Mouse (Mus musculus): ENCODE results near the gene Zkscan2.

Zkscan2 gene

GRCm38 (mm10) chr7:123500239-123501219 is at the start of gene Zkscan2:
Gene Zkscan2, minus strand, starts transcription at chr7:123500449.
- in situ Hi-C loops (cut with MboI; ENCODE audit: low pct_unique_long_range_greater_than_20kb in 1 of 2, low sequenced_read_pairs in 2 of 2, unreplicated experiment in 1 of 2) = no loop called here

GRCm38 (mm10) chr7:123529190-123529589 is 28.9 kb upstream of the Zkscan2 start:
- in situ Hi-C loops (cut with MboI; ENCODE audit: low pct_unique_long_range_greater_than_20kb in 1 of 2, low sequenced_read_pairs in 2 of 2, unreplicated experiment in 1 of 2) = no loop called here

- in situ Hi-C loops (cut with MboI; ENCODE audit: low pct_unique_long_range_greater_than_20kb in 1 of 2, low sequenced_read_pairs in 2 of 2, unreplicated experiment in 1 of 2) = no loop called here
Observed at GRCm38 (mm10) chr7:123525761-123526160, 25.5 kb upstream of the Zkscan2 start.

DNA sequence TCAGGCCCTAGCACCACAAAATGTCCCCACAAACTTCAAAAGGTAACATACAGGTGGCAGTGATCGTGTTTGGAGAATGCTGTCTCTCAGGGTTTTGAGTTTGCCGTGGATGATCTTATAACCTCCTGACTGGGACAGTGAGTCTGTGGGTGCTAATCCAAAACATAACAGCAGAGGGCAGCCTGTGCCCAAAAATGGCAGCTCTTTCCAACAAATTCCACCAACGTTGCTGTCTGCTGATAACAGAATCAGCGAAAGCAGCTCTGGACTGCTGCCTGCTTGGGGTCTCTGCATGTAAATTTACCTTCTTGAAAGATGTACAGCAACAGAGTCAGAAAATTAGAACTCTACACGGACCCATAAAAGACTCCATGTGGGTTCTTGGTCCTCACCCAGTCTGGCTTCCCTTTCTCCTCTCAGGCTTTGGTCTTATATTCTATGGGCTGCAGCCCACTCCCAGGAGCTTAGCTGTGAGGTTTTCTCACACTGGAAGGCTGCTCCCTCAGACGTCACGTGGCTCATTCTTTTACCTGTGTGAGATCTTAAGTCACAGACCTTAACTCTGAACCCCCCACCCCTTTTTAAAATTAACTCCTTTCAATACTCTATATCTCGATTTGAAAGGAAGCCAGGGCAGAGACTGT is 24.1 kb upstream of the Zkscan2 start:
- in situ Hi-C loops (cut with MboI; ENCODE audit: low pct_unique_long_range_greater_than_20kb in 1 of 2, low sequenced_read_pairs in 2 of 2, unreplicated experiment in 1 of 2) = no loop called here

GRCm38 (mm10) chr7:123507946-123508345 is 7.7 kb upstream of the Zkscan2 start:
- in situ Hi-C loops (cut with MboI; ENCODE audit: low pct_unique_long_range_greater_than_20kb in 1 of 2, low sequenced_read_pairs in 2 of 2, unreplicated experiment in 1 of 2) = no loop called here

DNA sequence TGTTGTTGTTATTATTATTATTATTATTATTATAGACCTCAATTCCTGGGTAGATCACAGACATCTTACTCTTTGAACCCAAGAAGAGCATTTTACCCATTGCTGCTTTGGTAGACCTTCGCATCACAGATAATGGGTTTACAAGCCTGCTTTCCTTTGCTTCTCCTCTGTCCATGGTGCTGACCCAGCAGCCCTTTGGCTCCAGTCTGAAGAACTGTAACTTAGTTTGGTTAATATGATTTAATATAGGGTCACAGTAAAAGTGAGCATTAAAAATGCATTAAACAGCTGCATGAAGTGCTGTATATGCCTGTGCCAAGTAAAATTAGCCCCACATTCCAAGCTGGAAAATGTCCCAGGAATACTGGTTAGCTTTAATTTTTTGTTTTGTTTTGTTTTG is 3.1 kb upstream of the Zkscan2 start:
- in situ Hi-C loops (cut with MboI; ENCODE audit: low pct_unique_long_range_greater_than_20kb in 1 of 2, low sequenced_read_pairs in 2 of 2, unreplicated experiment in 1 of 2) = no loop called here

- in situ Hi-C loops (cut with MboI; ENCODE audit: low pct_unique_long_range_greater_than_20kb in 1 of 2, low sequenced_read_pairs in 2 of 2, unreplicated experiment in 1 of 2) = no loop called here
Observed at GRCm38 (mm10) chr7:123499481-123500238, 589 bp downstream of the Zkscan2 start.

GRCm38 (mm10) chr7:123487703-123488102 is 12.5 kb downstream of the Zkscan2 start:
- in situ Hi-C loops (cut with MboI; ENCODE audit: low pct_unique_long_range_greater_than_20kb in 1 of 2, low sequenced_read_pairs in 2 of 2, unreplicated experiment in 1 of 2) = no loop called here

DNA sequence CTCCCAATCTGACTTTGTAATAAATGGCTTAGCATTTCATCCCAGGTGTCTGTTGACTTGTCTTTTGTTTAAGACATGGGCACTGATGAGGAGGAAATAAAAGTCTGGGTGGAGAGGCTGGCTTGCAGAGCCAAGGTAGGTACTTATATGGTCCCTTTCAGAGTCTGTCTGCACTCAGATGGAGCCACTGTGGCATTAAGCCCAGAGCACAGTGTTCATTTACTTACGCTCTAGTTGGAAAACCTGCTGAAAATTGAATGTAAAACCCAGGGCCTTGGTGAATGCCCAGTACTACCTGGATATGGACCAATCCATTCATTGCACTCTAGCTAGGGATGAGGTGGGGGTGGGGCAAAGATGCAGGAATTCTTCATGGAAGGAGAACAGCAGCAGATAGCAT is 32.3 kb downstream of the Zkscan2 start:
- in situ Hi-C loops (cut with MboI; ENCODE audit: low pct_unique_long_range_greater_than_20kb in 1 of 2, low sequenced_read_pairs in 2 of 2, unreplicated experiment in 1 of 2) = loop anchor here (5.0 to 25.0 kb wide), 2 partner anchors 261 to 431 kb away; no protein-coding TSS in a partner anchor

DNA sequence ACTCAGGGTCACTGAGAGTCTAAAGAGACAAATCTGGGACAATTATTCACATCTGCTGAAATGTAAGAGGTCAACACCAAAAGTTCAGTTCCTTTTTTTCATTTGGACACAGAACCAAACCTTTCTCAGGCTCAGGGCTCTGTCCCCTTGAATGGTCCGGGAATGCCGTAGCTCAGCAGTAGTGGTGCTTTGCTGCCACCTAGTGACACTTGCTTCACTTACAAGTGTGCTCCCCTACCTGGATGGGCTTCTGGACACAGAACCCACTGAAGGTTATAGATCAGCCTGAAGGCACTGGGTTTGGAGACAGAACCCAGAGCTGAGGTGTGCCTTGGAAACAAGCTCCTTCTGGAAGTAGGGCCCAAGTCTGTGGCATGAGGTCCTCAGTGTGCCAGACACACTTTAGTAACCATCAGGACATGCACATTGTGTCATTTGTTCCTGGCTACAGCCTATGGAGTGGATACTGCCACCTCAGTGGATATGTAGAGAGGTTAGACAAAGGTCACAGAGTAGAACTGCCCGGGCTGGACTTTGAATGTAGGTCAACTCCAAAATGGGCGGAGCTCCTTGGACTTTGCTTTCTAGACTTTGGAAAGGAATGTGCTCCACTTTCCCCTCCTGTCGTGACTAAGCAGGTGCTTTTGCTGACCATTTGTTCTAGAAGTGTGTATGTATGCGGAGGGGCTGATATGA is 34.4 kb downstream of the Zkscan2 start:
- in situ Hi-C loops (cut with MboI; ENCODE audit: low pct_unique_long_range_greater_than_20kb in 1 of 2, low sequenced_read_pairs in 2 of 2, unreplicated experiment in 1 of 2) = loop anchor here (5.0 to 25.0 kb wide), 2 partner anchors 259 to 429 kb away; no protein-coding TSS in a partner anchor

DNA sequence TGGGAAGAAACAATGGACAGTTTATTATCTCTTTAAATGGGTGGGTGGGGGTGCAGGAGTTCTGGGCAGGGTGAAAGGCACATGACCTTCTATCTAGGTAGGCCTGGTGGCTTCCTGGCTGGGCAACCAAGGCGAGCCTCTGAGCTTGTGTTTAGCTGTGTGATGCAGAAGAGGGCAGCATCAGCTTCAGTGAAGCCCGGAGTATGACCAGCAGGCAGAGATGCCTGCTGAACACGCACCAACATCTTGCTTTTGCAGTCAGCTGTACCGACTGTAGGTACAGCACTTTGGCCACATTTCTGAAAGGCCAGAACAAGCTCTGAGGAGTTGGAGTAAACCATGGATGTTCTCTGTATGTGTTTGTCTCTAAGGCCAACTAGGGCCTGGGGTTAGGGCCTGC is 36.7 kb downstream of the Zkscan2 start:
- in situ Hi-C loops (cut with MboI; ENCODE audit: low pct_unique_long_range_greater_than_20kb in 1 of 2, low sequenced_read_pairs in 2 of 2, unreplicated experiment in 1 of 2) = loop anchor here (5.0 to 25.0 kb wide), 2 partner anchors 256 to 426 kb away; no protein-coding TSS in a partner anchor

DNA sequence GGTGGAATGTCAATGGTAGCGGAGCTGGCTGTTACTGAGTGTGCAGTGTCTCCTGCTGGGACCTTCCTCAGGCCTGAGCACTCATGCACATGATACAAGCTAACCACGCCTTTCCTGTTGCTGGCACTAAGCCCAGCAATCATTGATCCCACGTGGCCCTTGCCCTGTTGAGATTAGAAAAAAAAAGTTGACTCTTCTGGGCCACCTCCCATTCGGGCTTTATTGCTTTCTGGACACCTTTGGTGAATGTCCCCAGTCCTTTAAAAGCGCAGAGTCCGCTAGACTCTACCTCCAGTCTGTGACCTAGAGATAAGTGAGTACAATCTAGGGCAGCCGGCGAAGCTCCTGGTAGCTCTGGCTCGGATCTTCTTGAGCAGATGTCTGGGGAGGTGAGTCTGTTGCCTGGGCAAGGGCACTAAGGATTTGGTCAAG is 38.2 kb downstream of the Zkscan2 start, which contains the start of gene Aqp8:
Gene Aqp8, plus strand, starts transcription at position 222 of the 432 bp plus-strand sequence.
- in situ Hi-C loops (cut with MboI; ENCODE audit: low pct_unique_long_range_greater_than_20kb in 1 of 2, low sequenced_read_pairs in 2 of 2, unreplicated experiment in 1 of 2) = loop anchor here (5.0 to 25.0 kb wide), 2 partner anchors 255 to 425 kb away; no protein-coding TSS in a partner anchor

- in situ Hi-C loops (cut with MboI; ENCODE audit: low pct_unique_long_range_greater_than_20kb in 1 of 2, low sequenced_read_pairs in 2 of 2, unreplicated experiment in 1 of 2) = loop anchor here (5.0 to 25.0 kb wide), 2 partner anchors 254 to 424 kb away; no protein-coding TSS in a partner anchor
Observed at GRCm38 (mm10) chr7:123461316-123461715, 38.9 kb downstream of the Zkscan2 start.

- in situ Hi-C loops (cut with MboI; ENCODE audit: low pct_unique_long_range_greater_than_20kb in 1 of 2, low sequenced_read_pairs in 2 of 2, unreplicated experiment in 1 of 2) = loop anchor here (25.0 kb wide), 1 partner anchor 422 kb away; no protein-coding TSS in a partner anchor
Observed at GRCm38 (mm10) chr7:123459247-123459646, 41.0 kb downstream of the Zkscan2 start.

DNA sequence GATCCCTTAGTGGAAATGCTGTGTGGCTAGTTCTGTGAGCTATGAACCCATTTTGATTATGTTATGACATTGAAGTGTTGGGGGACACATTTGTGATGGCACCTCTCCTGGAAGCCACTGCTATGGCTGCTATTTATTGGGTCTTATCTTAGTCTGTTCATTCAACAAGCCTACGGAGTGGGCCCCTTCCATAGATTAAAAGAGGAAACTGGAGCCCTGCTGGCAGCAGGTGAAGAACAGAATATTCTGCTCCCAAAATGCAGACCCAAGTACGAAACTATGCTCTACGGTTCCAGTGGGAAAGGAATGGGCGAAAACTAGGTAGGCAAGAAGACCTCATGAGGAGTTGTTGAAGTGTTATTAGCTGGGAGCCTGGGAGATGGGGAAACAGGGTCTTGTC is 41.9 kb downstream of the Zkscan2 start:
- in situ Hi-C loops (cut with MboI; ENCODE audit: low pct_unique_long_range_greater_than_20kb in 1 of 2, low sequenced_read_pairs in 2 of 2, unreplicated experiment in 1 of 2) = loop anchor here (25.0 kb wide), 1 partner anchor 421 kb away; no protein-coding TSS in a partner anchor

DNA sequence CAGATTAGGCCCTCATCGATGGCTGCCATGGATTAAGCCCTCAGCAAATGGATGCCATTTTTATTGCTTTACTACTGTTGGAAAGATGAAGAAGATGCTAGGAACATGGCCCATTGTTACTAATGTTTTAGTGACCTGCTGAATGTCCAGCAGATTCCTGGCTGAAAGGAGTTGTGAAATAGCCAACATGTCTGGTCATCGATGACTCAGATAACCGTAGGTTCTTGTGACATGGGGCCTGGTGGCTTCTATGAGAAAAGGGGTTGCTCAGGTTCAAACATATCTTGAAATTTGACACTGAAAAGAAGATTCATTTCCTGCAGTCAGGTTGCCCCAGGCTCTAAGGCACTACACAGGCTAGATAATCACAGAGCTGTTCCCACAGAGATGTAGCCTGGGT is 45.2 kb downstream of the Zkscan2 start:
- in situ Hi-C loops (cut with MboI; ENCODE audit: low pct_unique_long_range_greater_than_20kb in 1 of 2, low sequenced_read_pairs in 2 of 2, unreplicated experiment in 1 of 2) = loop anchor here (25.0 kb wide), 1 partner anchor 418 kb away; no protein-coding TSS in a partner anchor

GRCm38 (mm10) chr7:123453066-123453465 is 47.2 kb downstream of the Zkscan2 start:
- in situ Hi-C loops (cut with MboI; ENCODE audit: low pct_unique_long_range_greater_than_20kb in 1 of 2, low sequenced_read_pairs in 2 of 2, unreplicated experiment in 1 of 2) = loop anchor here (25.0 kb wide), 1 partner anchor 416 kb away; no protein-coding TSS in a partner anchor
